Mouse (Mus musculus): ENCODE measurements around the gene Vmp1. TPM values are rescaled to one million over a fixed set of nuclear protein-coding genes. Genes with fewer than 3 reads are reported as not detected.
A peak's percentile ranks its signal among the peaks of the same experiment; 100 is the strongest.

The Vmp1 gene
- polyA plus RNA-seq, 1 experiment: 50.2 TPM

- no peak for DNase-seq (ENCODE audit: low read depth)
These were observed 8.9 kb upstream of the Vmp1 start for GRCm38 (mm10) chr11:86692546-86692945.

GRCm38 (mm10) chr11:86691956-86692355, 8.3 kb upstream of the Vmp1 start:
- DNase-seq (ENCODE audit: low read depth): no peak

More at GRCm38 (mm10) chr11:86692546-86692945, 8.9 kb upstream of the Vmp1 start:
- no peak for TF ChIP-seq CTCF (IDR thresholded peaks at IDR 0.05; ENCODE audit: borderline replicate concordance, extremely low read depth, insufficient read depth, insufficient read length)

GRCm38 (mm10) chr11:86691482-86691881, 7.8 kb upstream of the Vmp1 start:
- DNase-seq (ENCODE audit: low read depth): no peak
- TF ChIP-seq CTCF (IDR thresholded peaks at IDR 0.05; ENCODE audit: borderline replicate concordance, extremely low read depth, insufficient read depth, insufficient read length) (no peak), POLR2A (IDR thresholded peaks at IDR 0.05; ENCODE audit: borderline replicate concordance, extremely low read depth, insufficient read depth, insufficient read length, poor library complexity, severe bottlenecking) (no peak)

More at GRCm38 (mm10) chr11:86691956-86692355, 8.3 kb upstream of the Vmp1 start:
- TF ChIP-seq POLR2A (IDR thresholded peaks at IDR 0.05; ENCODE audit: borderline replicate concordance, extremely low read depth, insufficient read depth, insufficient read length, poor library complexity, severe bottlenecking): no peak
- no peak for TF ChIP-seq CTCF (IDR thresholded peaks at IDR 0.05; ENCODE audit: borderline replicate concordance, extremely low read depth, insufficient read depth, insufficient read length)

- TF ChIP-seq CTCF (IDR thresholded peaks at IDR 0.05; ENCODE audit: borderline replicate concordance, extremely low read depth, insufficient read depth, insufficient read length): no peak
- TF ChIP-seq POLR2A (IDR thresholded peaks at IDR 0.05; ENCODE audit: borderline replicate concordance, extremely low read depth, insufficient read depth, insufficient read length, poor library complexity, severe bottlenecking): no peak
- DNase-seq (ENCODE audit: low read depth): no peak
These were observed 6.7 kb upstream of the Vmp1 start for GRCm38 (mm10) chr11:86690383-86690782.

GRCm38 (mm10) chr11:86685366-86685765, 1.7 kb upstream of the Vmp1 start:
- TF ChIP-seq CTCF (IDR thresholded peaks at IDR 0.05; ENCODE audit: borderline replicate concordance, extremely low read depth, insufficient read depth, insufficient read length): no peak
- TF ChIP-seq POLR2A (IDR thresholded peaks at IDR 0.05; ENCODE audit: borderline replicate concordance, extremely low read depth, insufficient read depth, insufficient read length, poor library complexity, severe bottlenecking): no peak
- no peak for DNase-seq (ENCODE audit: low read depth)

GRCm38 (mm10) chr11:86684126-86685012, 733 bp upstream of the Vmp1 start:
- TF ChIP-seq CTCF (IDR thresholded peaks at IDR 0.05; ENCODE audit: borderline replicate concordance, extremely low read depth, insufficient read depth, insufficient read length) (no peak), POLR2A (IDR thresholded peaks at IDR 0.05; ENCODE audit: borderline replicate concordance, extremely low read depth, insufficient read depth, insufficient read length, poor library complexity, severe bottlenecking) (peak; percentile 43; the same call in 1 of the 2 replicates)
- DNase-seq (ENCODE audit: low read depth): no peak

- TF ChIP-seq POLR2A (IDR thresholded peaks at IDR 0.05; ENCODE audit: borderline replicate concordance, extremely low read depth, insufficient read depth, insufficient read length, poor library complexity, severe bottlenecking) (no peak), CTCF (IDR thresholded peaks at IDR 0.05; ENCODE audit: borderline replicate concordance, extremely low read depth, insufficient read depth, insufficient read length) (no peak)
- no peak for DNase-seq (ENCODE audit: low read depth)
These were observed 775 bp downstream of the Vmp1 start for GRCm38 (mm10) chr11:86682861-86683260.

GRCm38 (mm10) chr11:86681423-86681822, 2.2 kb downstream of the Vmp1 start:
- DNase-seq (ENCODE audit: low read depth): no peak
- TF ChIP-seq POLR2A (IDR thresholded peaks at IDR 0.05; ENCODE audit: borderline replicate concordance, extremely low read depth, insufficient read depth, insufficient read length, poor library complexity, severe bottlenecking) (no peak), CTCF (IDR thresholded peaks at IDR 0.05; ENCODE audit: borderline replicate concordance, extremely low read depth, insufficient read depth, insufficient read length) (no peak)

- no peak for DNase-seq (ENCODE audit: low read depth)
- TF ChIP-seq CTCF (IDR thresholded peaks at IDR 0.05; ENCODE audit: borderline replicate concordance, extremely low read depth, insufficient read depth, insufficient read length): no peak
- no peak for TF ChIP-seq POLR2A (IDR thresholded peaks at IDR 0.05; ENCODE audit: borderline replicate concordance, extremely low read depth, insufficient read depth, insufficient read length, poor library complexity, severe bottlenecking)
These were observed 2.9 kb downstream of the Vmp1 start for GRCm38 (mm10) chr11:86680729-86681128.

GRCm38 (mm10) chr11:86678957-86679356, 4.7 kb downstream of the Vmp1 start:
- no peak for DNase-seq (ENCODE audit: low read depth)
- TF ChIP-seq CTCF (IDR thresholded peaks at IDR 0.05; ENCODE audit: borderline replicate concordance, extremely low read depth, insufficient read depth, insufficient read length): no peak
- TF ChIP-seq POLR2A (IDR thresholded peaks at IDR 0.05; ENCODE audit: borderline replicate concordance, extremely low read depth, insufficient read depth, insufficient read length, poor library complexity, severe bottlenecking): no peak

GRCm38 (mm10) chr11:86675520-86675919, 8.1 kb downstream of the Vmp1 start:
- no peak for DNase-seq (ENCODE audit: low read depth)
- TF ChIP-seq CTCF (IDR thresholded peaks at IDR 0.05; ENCODE audit: borderline replicate concordance, extremely low read depth, insufficient read depth, insufficient read length): no peak
- no peak for TF ChIP-seq POLR2A (IDR thresholded peaks at IDR 0.05; ENCODE audit: borderline replicate concordance, extremely low read depth, insufficient read depth, insufficient read length, poor library complexity, severe bottlenecking)

GRCm38 (mm10) chr11:86672772-86673171, 10.9 kb downstream of the Vmp1 start:
- TF ChIP-seq POLR2A (IDR thresholded peaks at IDR 0.05; ENCODE audit: borderline replicate concordance, extremely low read depth, insufficient read depth, insufficient read length, poor library complexity, severe bottlenecking) (no peak), CTCF (IDR thresholded peaks at IDR 0.05; ENCODE audit: borderline replicate concordance, extremely low read depth, insufficient read depth, insufficient read length) (no peak)
- no peak for DNase-seq (ENCODE audit: low read depth)

Measured in brain, embryonic 14.5 days (tissue).